Mouse (Mus musculus) naive thymus-derived CD4-positive, alpha-beta T cell, adult 5 months (primary cell): ENCODE measurements around the gene Atp5e. TPM values are rescaled to one million over a fixed set of nuclear protein-coding genes. Genes with fewer than 3 reads are reported as not detected.

ENCODE experiments used
- polyA plus RNA-seq: library from polyadenylated mRNA; unstranded; fragments of 100-300 nt; shearing (Covaris generic); gene quantifications from one replicate; pipeline ENCODE4 v1.2.1, GENCODE M21; 2017

Atp5e gene
- polyA plus RNA-seq, result 255 TPM

DNA sequence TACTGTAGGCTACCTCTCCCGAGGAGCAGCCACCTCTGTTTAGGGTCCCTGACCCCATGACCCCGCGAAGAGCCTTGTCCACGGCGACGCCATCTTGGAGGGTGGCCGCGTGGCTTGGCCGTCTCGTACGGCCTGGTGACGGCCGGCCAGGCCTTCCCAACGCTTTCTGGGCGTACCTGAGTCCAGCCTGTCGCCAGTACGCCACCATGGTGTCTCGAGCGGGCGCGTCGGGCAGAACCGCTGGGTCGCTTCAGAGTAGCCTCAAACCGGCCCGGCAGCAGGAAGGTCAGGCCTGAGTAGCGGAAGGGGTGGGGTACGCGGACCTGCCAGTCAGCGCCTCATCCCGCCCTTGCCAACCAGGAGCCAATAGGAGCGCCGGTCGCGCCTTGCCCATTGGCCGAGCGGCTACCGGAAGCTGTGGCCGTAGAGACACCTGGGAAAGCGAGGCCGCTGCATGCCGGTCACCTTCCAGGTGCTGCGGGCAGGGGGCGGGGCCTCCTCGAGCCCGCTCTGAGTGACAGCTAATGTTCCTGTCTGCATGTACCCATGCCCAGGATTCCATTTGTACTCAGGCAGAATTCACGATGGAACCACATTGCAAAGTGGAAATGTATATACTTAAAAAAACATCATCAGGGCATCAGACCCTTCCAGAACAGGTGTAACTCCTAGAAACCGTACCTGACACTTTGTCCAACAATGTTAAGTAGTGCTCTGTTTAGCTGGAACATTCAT is at the start of gene Atp5e:
Gene Atp5e, minus strand, starts transcription at position 317 of the 735 bp plus-strand sequence.

DNA sequence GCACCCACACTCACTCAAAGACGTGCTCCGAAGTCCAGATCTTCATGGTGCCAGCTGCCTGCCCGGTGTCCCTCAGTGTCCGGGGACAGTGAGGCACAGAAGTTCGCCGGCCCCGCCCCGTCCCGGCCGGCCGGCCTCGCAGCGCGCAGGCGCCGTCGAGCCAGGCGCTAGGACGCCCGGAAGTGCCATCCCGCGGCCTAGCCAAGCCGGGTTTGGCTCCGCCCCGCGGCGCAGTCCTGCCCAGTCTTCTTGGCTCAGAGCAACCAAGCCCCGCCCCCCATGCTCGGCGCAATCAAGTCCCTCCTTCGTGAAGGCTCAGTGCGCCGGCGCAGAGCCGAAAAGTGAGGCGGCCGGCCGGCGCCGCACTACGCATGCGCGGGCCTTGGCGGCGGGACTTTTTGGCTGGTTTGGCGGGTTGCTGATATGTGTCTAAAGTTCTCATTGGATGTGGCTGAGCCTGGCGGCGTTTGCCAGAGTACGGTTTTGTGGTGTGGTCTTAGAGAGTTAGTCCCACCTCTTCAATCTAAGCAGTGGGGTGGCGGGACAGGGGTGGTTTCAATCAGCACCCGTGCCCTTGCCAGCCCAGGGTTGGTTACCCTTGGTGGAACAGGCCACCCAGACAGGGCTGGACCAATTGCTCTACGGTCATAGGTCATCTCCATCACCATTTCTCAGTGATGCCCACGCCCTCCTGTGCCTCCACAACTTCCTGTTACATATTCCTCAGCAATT is 9.1 kb upstream of the Atp5e start, which contains the start of gene Prelid3b:
Gene Prelid3b, minus strand, starts transcription at position 264 of the 732 bp plus-strand sequence.

DNA sequence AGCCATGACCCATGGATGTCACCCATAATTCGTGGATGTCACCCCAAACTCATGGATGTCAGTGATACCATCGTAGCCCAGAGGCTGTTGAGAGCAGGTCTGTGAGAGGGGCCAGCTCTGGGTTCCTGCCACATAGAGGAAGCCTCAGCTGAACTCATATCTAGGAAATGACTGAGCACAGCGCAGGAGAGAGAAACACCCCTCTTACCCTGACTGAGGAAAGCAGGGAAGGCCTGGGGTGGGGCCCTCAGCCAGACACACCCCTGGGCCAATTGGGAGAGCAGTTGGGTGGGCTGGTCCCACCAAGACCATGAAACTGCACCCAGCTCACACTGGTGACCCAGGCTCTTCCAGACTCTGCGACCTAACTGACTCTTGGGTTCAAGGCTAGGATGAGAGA is 13.6 kb downstream of the Atp5e start, which contains the start of gene Tubb1:
Gene Tubb1, plus strand, starts transcription at position 343 of the 400 bp plus-strand sequence.

DNA sequence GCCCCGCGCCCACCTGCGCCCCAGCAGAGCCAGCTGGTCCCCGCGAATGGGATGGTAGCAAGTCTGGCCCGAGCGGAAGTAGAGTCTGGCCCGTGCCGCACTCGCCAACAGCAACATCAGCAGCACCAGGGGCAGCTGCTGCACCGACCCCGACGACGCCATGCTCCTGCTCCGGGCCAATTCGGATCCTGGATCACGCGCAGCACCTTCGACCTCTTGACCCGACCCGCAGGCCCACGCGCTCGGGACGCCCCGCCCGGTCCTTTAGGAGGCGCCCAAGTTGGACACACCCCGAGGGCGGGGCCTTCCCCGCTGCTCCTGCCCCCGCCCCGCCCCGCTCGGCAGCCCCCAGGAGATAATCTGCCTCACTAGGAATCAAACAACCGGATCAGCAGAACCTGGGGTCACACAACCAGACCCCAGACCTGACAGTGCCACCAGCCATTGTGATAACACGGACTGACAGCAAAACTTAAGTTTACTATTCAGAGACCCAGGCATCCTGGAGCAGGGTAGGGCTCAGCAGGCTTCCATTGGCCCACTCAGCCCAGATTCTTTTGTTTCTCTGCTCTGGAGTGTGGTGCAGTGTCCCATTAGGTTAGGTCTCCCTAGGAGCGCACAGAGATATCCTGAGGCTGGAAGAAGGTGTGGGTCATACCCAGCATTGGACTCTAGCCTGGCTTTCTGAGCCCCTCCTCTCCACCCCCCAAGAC is 25.0 kb downstream of the Atp5e start, which contains the start of gene Ctsz:
Gene Ctsz, minus strand, starts transcription at position 303 of the 713 bp plus-strand sequence.

DNA sequence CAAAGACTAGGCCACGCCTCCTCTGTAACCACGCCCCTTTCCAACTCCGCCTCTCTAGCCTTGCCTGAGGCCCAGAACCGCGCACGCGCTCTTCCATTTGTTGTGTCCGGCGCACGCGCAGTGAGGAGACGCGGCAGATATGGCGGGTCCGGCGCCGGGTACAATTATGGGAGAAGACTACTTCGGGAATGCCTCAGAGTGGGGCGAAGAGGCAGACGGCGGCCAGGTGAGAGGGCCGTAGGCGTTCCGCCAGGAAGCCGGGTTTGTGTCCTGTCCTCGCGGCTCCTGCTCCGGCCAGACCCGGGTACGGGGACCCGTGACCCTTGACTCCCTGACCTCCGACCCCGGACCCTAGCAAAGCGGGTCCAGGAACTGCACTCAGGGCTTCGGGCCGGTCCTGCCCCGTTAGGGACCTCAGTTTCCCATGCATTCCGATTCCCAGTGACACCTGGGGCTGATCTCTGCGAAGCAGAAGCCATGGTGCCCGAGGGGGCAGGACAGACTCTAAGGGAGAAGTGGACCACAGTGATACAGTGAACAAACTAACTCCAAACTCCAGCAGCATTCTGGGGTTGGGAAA is 48.1 kb downstream of the Atp5e start, which contains the start of gene Nelfcd:
Gene Nelfcd, plus strand, starts transcription at position 74 of the 580 bp plus-strand sequence.

Other genes starting within 250 kb of the Atp5e start
- gene Gnas, start 179.8 kb downstream of the Atp5e start, polyA plus RNA-seq, result 645 TPM
- gene Gm20721, start 117.4 kb downstream of the Atp5e start, polyA plus RNA-seq, result 7.1 TPM
- gene Nelfcd, start 48.3 kb downstream of the Atp5e start, polyA plus RNA-seq, result 40.1 TPM
- 35.1 TPM for gene Ctsz, start 25.1 kb downstream of the Atp5e start, polyA plus RNA-seq
- not detected for gene Tubb1, start 13.4 kb downstream of the Atp5e start, polyA plus RNA-seq
- 60.5 TPM for gene Prelid3b, start 9.0 kb upstream of the Atp5e start, polyA plus RNA-seq
- 9.9 TPM for gene Zfp831, start 179.4 kb upstream of the Atp5e start, polyA plus RNA-seq